Mouse (Mus musculus) myocyte (in vitro differentiated cells): ENCODE results near the gene Flad1.

Experiments
- CEBPB ChIP-seq: IDR thresholded peaks from 2 replicates; pipeline ENCODE4 v1.6.1; 2011; ENCODE audit warnings: mild to moderate bottlenecking, moderate library complexity; ENCODE audit not compliant: poor library complexity, insufficient read depth, severe bottlenecking
- E2F4 ChIP-seq: IDR thresholded peaks from one replicate; pipeline ENCODE4 v1.6.1; 2011; ENCODE audit warnings: mild to moderate bottlenecking, control low read depth, moderate library complexity; ENCODE audit not compliant: insufficient read depth
- MAX ChIP-seq: IDR thresholded peaks from one replicate; pipeline ENCODE4 v1.6.1; 2011; ENCODE audit warnings: low read depth, mild to moderate bottlenecking, control low read depth
- MYOD1 ChIP-seq, 3 experiments: IDR thresholded peaks; one replicate each; pipeline ENCODE4 v1.6.1; 2011; ENCODE audit warnings: control low read depth in 2 of 3, low read depth in 2 of 3, mild to moderate bottlenecking in 2 of 3, moderate library complexity in 1 of 3; ENCODE audit not compliant: insufficient read length in 2 of 3, control insufficient read depth in 1 of 3
- MYOG ChIP-seq, 3 experiments: IDR thresholded peaks; one replicate each; pipeline ENCODE4 v1.6.1; 2011; ENCODE audit warnings: control low read depth in 2 of 3, low read depth in 2 of 3, mild to moderate bottlenecking in 2 of 3; ENCODE audit not compliant: insufficient read length in 2 of 3, control insufficient read depth in 1 of 3, insufficient read depth in 1 of 3
- POLR2A ChIP-seq: IDR thresholded peaks from one replicate; pipeline ENCODE4 v1.6.1; 2011; ENCODE audit warnings: low read depth, mild to moderate bottlenecking, control low read depth, moderate library complexity; ENCODE audit not compliant: insufficient read length
- POLR2AphosphoS2 ChIP-seq: IDR thresholded peaks from one replicate; pipeline ENCODE4 v1.6.1; 2011; ENCODE audit warnings: low read depth, control low read depth; ENCODE audit not compliant: insufficient read length
- REST ChIP-seq: IDR thresholded peaks from one replicate; pipeline ENCODE4 v1.6.1; 2011; ENCODE audit warnings: mild to moderate bottlenecking, control low read depth, moderate library complexity; ENCODE audit not compliant: insufficient read depth, insufficient read length
- SRF ChIP-seq: IDR thresholded peaks from one replicate; pipeline ENCODE4 v1.6.1; 2011; ENCODE audit warnings: low read depth; ENCODE audit not compliant: control insufficient read depth, insufficient read length
- TCF12 ChIP-seq: IDR thresholded peaks from one replicate; pipeline ENCODE4 v1.6.1; 2011; ENCODE audit warnings: mild to moderate bottlenecking, control low read depth; ENCODE audit not compliant: poor library complexity, insufficient read depth, severe bottlenecking
- TCF3 ChIP-seq: IDR thresholded peaks from one replicate; pipeline ENCODE4 v1.6.1; 2011; ENCODE audit warnings: low read depth, control low read depth; ENCODE audit not compliant: insufficient read length
- USF1 ChIP-seq: IDR thresholded peaks from one replicate; pipeline ENCODE4 v1.6.1; 2011; ENCODE audit warnings: low read depth, mild to moderate bottlenecking, control low read depth, moderate library complexity

DNA sequence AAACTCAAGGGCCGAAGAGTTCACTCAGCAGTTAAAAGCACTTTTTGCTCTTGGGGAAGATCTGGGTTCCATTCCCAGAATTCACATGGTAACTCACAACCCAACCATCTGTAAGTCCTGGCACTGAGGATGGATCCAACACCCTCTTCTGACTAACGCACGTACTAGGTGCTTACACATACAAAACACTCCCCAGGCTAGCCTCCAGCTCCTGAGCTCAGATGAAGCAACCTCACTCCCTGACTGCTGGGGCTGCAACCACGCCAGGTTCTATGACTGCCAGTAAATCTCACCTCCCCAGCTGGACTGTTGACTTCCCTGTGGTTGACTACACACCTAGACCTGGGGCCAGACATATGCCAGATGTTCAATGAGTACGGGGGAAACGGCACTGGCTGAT, 4.8 kb downstream of the Flad1 start:
- TF ChIP-seq POLR2A (no peak), E2F4 (no peak), SRF (no peak), MYOG (IDR thresholded peaks at IDR 0.05; ENCODE audit: control insufficient read depth in 1 of 3, insufficient read depth in 1 of 3, insufficient read length in 2 of 3, low read depth in 2 of 3) (no peak), MYOD1 (IDR thresholded peaks at IDR 0.05; ENCODE audit: control insufficient read depth in 1 of 3, insufficient read length in 2 of 3, low read depth in 2 of 3) (no peak), MAX (no peak), USF1 (no peak), REST (no peak), TCF12 (no peak), CEBPB (no peak), POLR2AphosphoS2 (no peak), TCF3 (no peak)
